Mouse (Mus musculus): ENCODE measurements around the gene Urah. TPM values are rescaled to one million over a fixed set of nuclear protein-coding genes. Genes with fewer than 3 reads are reported as not detected.
A peak's percentile ranks its signal among the peaks of the same experiment; 100 is the strongest.

Urah gene
- polyA plus RNA-seq, 1 experiment from 2014 or later: not detected

DNA sequence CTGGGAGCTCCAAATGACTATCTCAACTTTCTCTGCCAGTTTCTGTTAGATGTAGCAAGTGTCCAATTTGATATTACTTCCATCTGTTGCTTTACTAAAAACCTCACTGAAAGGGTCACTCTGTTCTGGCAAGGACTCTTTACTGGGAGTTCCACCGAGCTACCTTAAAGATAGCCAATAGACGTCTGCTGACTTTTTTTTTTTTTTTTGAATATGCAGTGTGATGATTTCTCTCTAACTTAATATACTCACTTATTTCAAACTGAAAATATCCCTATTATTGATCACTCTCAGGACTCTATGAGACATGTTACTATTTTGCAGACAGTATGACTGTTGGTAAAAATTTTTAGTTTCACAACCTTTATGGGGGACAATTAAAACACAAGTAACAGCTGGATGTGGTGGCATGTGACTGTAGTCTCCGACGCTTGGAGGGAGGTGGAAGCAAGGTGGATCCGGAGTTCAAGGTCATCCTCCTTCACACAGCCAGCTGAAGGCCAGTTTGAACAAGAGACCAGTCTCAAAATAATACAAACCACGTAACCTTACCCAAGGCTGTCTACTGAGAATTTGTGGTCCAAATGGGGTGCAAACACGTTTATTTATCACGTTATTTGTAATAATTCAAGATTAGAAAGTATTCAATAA, 46.2 kb downstream of the Urah start:
- Histone ChIP-seq H3K9me3 (replicated peaks; ENCODE audit: control insufficient read depth, low read length, poor library complexity, severe bottlenecking) (no peaks in the 10 kb centered on the region), H3K27ac (ENCODE audit: low read length) (peak overlapping the region; percentile 93), H3K9ac (ENCODE audit: low read depth, low read length) (peak overlapping the region; percentile 82), H3K4me2 (ENCODE audit: low read length) (peak overlapping the region; percentile 71), H3K4me1 (ENCODE audit: control insufficient read depth, insufficient read depth, low read length) (peaks cover 16% of the 10 kb centered on the region), H3K36me3 (ENCODE audit: control insufficient read depth, insufficient read depth, low read length) (peaks cover 7% of the 10 kb centered on the region; the same call in 1 of the 2 replicates), H3K27me3 (ENCODE audit: control insufficient read depth, insufficient read depth, low read depth, low read length) (no peaks in the 10 kb centered on the region), H3K4me3 (ENCODE audit: low read depth, low read length) (peak overlapping the region; percentile 94)
- 23% methylated on average over 8 of the region's 8 CpGs for WGBS
- ATAC-seq: no peak

DNA sequence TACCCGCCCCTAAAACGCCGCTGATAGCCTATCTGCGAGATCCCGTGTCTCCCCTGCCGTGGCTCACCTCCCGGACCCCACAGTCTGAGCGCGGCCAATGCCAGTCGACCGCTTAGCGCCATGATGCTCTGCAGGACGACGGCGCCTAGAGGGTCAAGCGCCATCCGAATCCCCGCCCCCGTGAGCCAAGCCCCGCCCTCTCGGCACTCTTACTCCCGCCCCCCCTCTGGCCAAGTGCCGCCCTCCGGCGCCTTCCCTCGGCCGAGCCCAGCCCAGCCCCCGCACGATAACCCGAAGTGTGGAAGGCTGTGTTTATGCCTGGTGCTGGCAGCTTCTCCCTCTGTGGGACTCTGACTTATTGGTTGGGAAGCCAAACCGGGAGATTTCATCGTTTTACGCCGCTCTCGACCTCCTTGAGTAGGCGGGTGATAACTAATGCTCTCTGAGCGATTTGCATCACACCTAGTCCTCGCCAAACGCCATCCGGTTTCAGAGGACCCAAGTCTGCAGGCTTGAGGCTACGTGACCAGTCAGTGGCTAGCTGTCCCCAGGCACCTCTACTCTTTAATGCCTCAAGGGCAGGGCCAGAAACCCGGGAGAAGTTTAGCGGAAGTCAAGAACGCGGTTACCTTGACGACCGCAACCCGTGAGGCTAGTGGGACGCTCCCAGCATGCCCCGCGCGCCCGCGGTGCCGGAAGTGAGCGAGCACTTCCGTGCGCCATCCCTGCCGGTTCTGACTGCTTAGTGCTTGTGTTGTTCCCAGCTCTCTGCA, 47.1 kb downstream of the Urah start, which contains the start of the genes Psmd13 and Sirt3:
Gene Psmd13 (plus strand): TSS at position 273 of the 773 bp plus-strand sequence.
Gene Sirt3 (minus strand): TSS at position 614 of the 773 bp plus-strand sequence.
- Histone ChIP-seq H3K27ac (ENCODE audit: low read length) (peak within 1 kb of the TSS; percentile 93), H3K36me3 (ENCODE audit: control insufficient read depth, insufficient read depth, low read length) (peaks cover 10% of the 10 kb centered on the region), H3K9ac (ENCODE audit: low read depth, low read length) (peak within 1 kb of the TSS; percentile 82), H3K9me3 (replicated peaks; ENCODE audit: control insufficient read depth, low read length, poor library complexity, severe bottlenecking) (no peaks in the 10 kb centered on the region), H3K27me3 (ENCODE audit: control insufficient read depth, insufficient read depth, low read depth, low read length) (no peaks in the 10 kb centered on the region), H3K4me1 (ENCODE audit: control insufficient read depth, insufficient read depth, low read length) (peaks cover 16% of the 10 kb centered on the region), H3K4me2 (ENCODE audit: low read length) (peak within 1 kb of the TSS; percentile 71), H3K4me3 (ENCODE audit: low read depth, low read length) (peak within 1 kb of the TSS; percentile 94)
- ATAC-seq: peak; percentile 97
- WGBS: under 1% methylated on average over 57 of the region's 59 CpGs

DNA sequence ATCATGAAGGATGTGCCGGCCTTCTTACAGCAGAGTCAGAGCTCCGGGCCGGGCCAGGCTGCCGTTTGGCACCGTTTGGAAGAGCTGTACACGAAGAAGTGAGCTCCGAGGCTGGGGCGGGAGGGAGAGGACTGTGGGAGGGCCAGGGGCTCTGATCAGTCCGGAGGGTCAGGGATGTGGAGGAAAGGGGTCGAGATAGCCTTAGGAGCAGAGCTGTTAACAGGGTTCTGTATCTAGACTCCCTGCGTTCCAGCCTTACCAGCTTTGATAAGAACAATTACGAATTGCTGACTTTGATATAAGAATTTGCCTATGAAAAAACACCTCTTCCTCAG, 47.6 kb downstream of the Urah start:
- Histone ChIP-seq H3K27ac (ENCODE audit: low read length) (peak overlapping the region; percentile 93), H3K4me1 (ENCODE audit: control insufficient read depth, insufficient read depth, low read length) (peaks cover 16% of the 10 kb centered on the region), H3K9me3 (replicated peaks; ENCODE audit: control insufficient read depth, low read length, poor library complexity, severe bottlenecking) (no peaks in the 10 kb centered on the region), H3K9ac (ENCODE audit: low read depth, low read length) (peak overlapping the region; percentile 82), H3K36me3 (ENCODE audit: control insufficient read depth, insufficient read depth, low read length) (peaks cover 13% of the 10 kb centered on the region), H3K27me3 (ENCODE audit: control insufficient read depth, insufficient read depth, low read depth, low read length) (no peaks in the 10 kb centered on the region), H3K4me2 (ENCODE audit: low read length) (peak overlapping the region; percentile 71), H3K4me3 (ENCODE audit: low read depth, low read length) (peak overlapping the region; percentile 94)
- under 1% methylated on average over 12 of the region's 12 CpGs for WGBS
- no peak for ATAC-seq

Other genes starting within 250 kb of the Urah start
- 0.03 TPM in 1 of 2 replicates, not detected in the other for gene Olfr46, start 233.7 kb upstream of the Urah start, polyA plus RNA-seq (2015; fragmentation: Nextera tagmentation; extraction: Ambion mirVana)
- not detected in 2 replicates for gene Olfr61, start 206.0 kb upstream of the Urah start, polyA plus RNA-seq (2015; fragmentation: Nextera tagmentation; extraction: Ambion mirVana)
- not detected in 2 replicates for gene Olfr53, start 188.6 kb upstream of the Urah start, polyA plus RNA-seq (2015; fragmentation: Nextera tagmentation; extraction: Ambion mirVana)
- gene Olfr539, start 175.1 kb upstream of the Urah start, polyA plus RNA-seq (2015; fragmentation: Nextera tagmentation; extraction: Ambion mirVana): 0.03 TPM in 1 of 2 replicates, not detected in the other
- not detected in 2 replicates for gene Olfr45, start 153.1 kb upstream of the Urah start, polyA plus RNA-seq (2015; fragmentation: Nextera tagmentation; extraction: Ambion mirVana)
- gene Olfr541, start 137.8 kb upstream of the Urah start, polyA plus RNA-seq (2015; fragmentation: Nextera tagmentation; extraction: Ambion mirVana): not detected in 2 replicates
- not detected in 2 replicates for gene Cyp2e1, start 71.3 kb upstream of the Urah start, polyA plus RNA-seq (2015; fragmentation: Nextera tagmentation; extraction: Ambion mirVana)
- 0.34 and 0.36 TPM in 2 replicates for gene Syce1, start 47.2 kb upstream of the Urah start, polyA plus RNA-seq (2015; fragmentation: Nextera tagmentation; extraction: Ambion mirVana)
- 37.0 and 38.4 TPM in 2 replicates for gene Zfp941, start 12.8 kb upstream of the Urah start, polyA plus RNA-seq (2015; fragmentation: Nextera tagmentation; extraction: Ambion mirVana)
- not detected in 2 replicates for gene Scgb1c1, start 10.5 kb downstream of the Urah start, polyA plus RNA-seq (2015; fragmentation: Nextera tagmentation; extraction: Ambion mirVana)
- not detected in 2 replicates for gene Odf3, start 12.8 kb downstream of the Urah start, polyA plus RNA-seq (2015; fragmentation: Nextera tagmentation; extraction: Ambion mirVana)
- 0.39 TPM in 1 of 2 replicates, not detected in the other for gene Gm45785, start 21.3 kb downstream of the Urah start, polyA plus RNA-seq (2015; fragmentation: Nextera tagmentation; extraction: Ambion mirVana)
- gene Ric8a, start 21.9 kb downstream of the Urah start, polyA plus RNA-seq (2015; fragmentation: Nextera tagmentation; extraction: Ambion mirVana): 107 TPM in 2 replicates
- 33.3 and 40.0 TPM in 2 replicates for gene Bet1l, start 22.6 kb downstream of the Urah start, polyA plus RNA-seq (2015; fragmentation: Nextera tagmentation; extraction: Ambion mirVana)
- gene Psmd13, start 47.0 kb downstream of the Urah start, polyA plus RNA-seq (2015; fragmentation: Nextera tagmentation; extraction: Ambion mirVana): 260 and 268 TPM in 2 replicates
- 49.1 and 58.2 TPM in 2 replicates for gene Sirt3, start 47.3 kb downstream of the Urah start, polyA plus RNA-seq (2015; fragmentation: Nextera tagmentation; extraction: Ambion mirVana)
- not detected in 2 replicates for gene Cox8b, start 65.4 kb downstream of the Urah start, polyA plus RNA-seq (2015; fragmentation: Nextera tagmentation; extraction: Ambion mirVana)
- gene Nlrp6, start 85.9 kb downstream of the Urah start, polyA plus RNA-seq (2015; fragmentation: Nextera tagmentation; extraction: Ambion mirVana): 0.58 and 0.81 TPM in 2 replicates
- gene Pgghg, start 106.4 kb downstream of the Urah start, polyA plus RNA-seq (2015; fragmentation: Nextera tagmentation; extraction: Ambion mirVana): 5.4 and 6.3 TPM in 2 replicates
- 0.29 and 1.3 TPM in 2 replicates for gene Ifitm5, start 115.3 kb downstream of the Urah start, polyA plus RNA-seq (2015; fragmentation: Nextera tagmentation; extraction: Ambion mirVana)
- not detected in 2 replicates for gene Gm45717, start 120.9 kb downstream of the Urah start, polyA plus RNA-seq (2015; fragmentation: Nextera tagmentation; extraction: Ambion mirVana)
- gene Ifitm2, start 121.0 kb downstream of the Urah start, polyA plus RNA-seq (2015; fragmentation: Nextera tagmentation; extraction: Ambion mirVana): 118 and 129 TPM in 2 replicates
- 9.0 and 11.1 TPM in 2 replicates for gene Ifitm1, start 132.2 kb downstream of the Urah start, polyA plus RNA-seq (2015; fragmentation: Nextera tagmentation; extraction: Ambion mirVana)
- gene Ifitm3, start 175.8 kb downstream of the Urah start, polyA plus RNA-seq (2015; fragmentation: Nextera tagmentation; extraction: Ambion mirVana): 28.2 and 37.3 TPM in 2 replicates
- 0.69 and 0.91 TPM in 2 replicates for gene Ifitm6, start 182.9 kb downstream of the Urah start, polyA plus RNA-seq (2015; fragmentation: Nextera tagmentation; extraction: Ambion mirVana)
- gene Gm17387, start 194.1 kb downstream of the Urah start, polyA plus RNA-seq (2015; fragmentation: Nextera tagmentation; extraction: Ambion mirVana): not detected in 2 replicates
- gene B4galnt4, start 226.1 kb downstream of the Urah start, polyA plus RNA-seq (2015; fragmentation: Nextera tagmentation; extraction: Ambion mirVana): 59.5 and 65.7 TPM in 2 replicates
- gene Pkp3, start 243.2 kb downstream of the Urah start, polyA plus RNA-seq (2015; fragmentation: Nextera tagmentation; extraction: Ambion mirVana): 0.06 TPM in 1 of 2 replicates, not detected in the other

All from midbrain, embryonic 16.5 days (tissue).